Mouse (Mus musculus): ENCODE measurements at regions not wholly inside any gene's neighbourhood (a gene's known extent, or its start where the extent isn't known, plus 50 kb on each side); places are given as distances from the start of the nearest gene placed in this dataset.

- DNase-seq (ENCODE audit: low spot score) = no peak
- H3K27me3 ChIP-seq (ENCODE audit: control insufficient read depth, insufficient read depth, low read length) = no peaks in the 10 kb centered on the region
- no peak for TF ChIP-seq POLR2A (IDR thresholded peaks at IDR 0.05; ENCODE audit: borderline replicate concordance, extremely low read depth, insufficient read depth, insufficient read length)
- H3K9me3 ChIP-seq (ENCODE audit: control insufficient read depth, low read length) = no peaks in the 10 kb centered on the region
- no peak overlapping the region for H3K4me3 ChIP-seq (replicated peaks; ENCODE audit: low read length)
- no peaks in the 10 kb centered on the region for H3K36me3 ChIP-seq (ENCODE audit: control insufficient read depth, insufficient read depth, low read length)
- no peak overlapping the region for H3K4me2 ChIP-seq (replicated peaks; ENCODE audit: low read depth, low read length, severe bottlenecking)
- no peak overlapping the region for H3K27ac ChIP-seq (replicated peaks; ENCODE audit: low read depth, low read length)
- H3K9ac ChIP-seq (ENCODE audit: low read depth, low read length, severe bottlenecking) = no peak overlapping the region
- H3K4me1 ChIP-seq (ENCODE audit: control insufficient read depth, insufficient read depth, low read length) = no peaks in the 10 kb centered on the region
- ATAC-seq (ENCODE audit: low FRiP score, low read depth) = no peak
- 84% methylated on average over 1 of the region's 1 CpGs for WGBS
Observed at GRCm38 (mm10) chr5:133922181-133922580, 177.3 kb upstream of the Castor2 start.

DNA sequence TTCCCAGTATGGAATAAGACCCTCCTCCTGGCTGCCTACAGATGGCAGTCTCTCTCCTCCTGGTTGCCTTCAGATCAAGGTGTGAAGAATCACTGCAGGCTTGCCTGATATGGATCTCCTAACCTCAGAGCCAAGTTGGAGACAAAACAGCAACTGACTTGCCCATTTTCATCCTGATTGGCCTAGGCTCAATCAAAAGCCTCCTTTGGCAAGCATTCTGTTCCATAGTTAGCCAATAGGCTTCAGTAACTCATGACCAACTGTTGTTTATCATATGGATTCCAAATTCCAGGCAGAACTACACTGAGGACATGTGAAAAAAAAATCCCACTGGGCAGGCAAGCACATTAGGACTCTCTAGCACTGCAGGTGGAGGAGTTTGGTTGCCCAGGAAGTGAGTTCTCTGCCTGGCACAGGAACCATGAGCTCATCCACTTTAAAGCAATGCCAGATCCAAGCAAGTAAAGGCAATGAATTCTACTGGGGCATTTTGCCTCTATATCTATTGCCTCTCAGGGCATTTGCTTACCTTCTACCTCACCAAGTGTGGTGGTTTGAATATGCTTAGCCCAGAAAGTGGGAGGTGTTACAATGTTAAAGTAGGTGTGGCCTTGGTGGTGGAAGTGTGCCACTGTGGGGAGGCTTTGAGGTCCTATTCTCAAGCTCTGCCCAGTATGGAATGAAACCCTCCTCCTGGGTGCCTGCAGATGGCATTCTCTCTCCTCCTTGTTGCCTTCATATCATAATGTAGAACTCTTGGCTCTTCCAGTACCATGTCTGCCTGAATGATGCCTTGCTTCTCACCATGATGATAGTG lies 183.6 kb upstream of the Castor2 start:
- no peak overlapping the region for H3K27ac ChIP-seq (replicated peaks; ENCODE audit: low read depth, low read length)
- H3K36me3 ChIP-seq (ENCODE audit: control insufficient read depth, insufficient read depth, low read length) = no peaks in the 10 kb centered on the region
- no peak overlapping the region for H3K9ac ChIP-seq (ENCODE audit: low read depth, low read length, severe bottlenecking)

DNA sequence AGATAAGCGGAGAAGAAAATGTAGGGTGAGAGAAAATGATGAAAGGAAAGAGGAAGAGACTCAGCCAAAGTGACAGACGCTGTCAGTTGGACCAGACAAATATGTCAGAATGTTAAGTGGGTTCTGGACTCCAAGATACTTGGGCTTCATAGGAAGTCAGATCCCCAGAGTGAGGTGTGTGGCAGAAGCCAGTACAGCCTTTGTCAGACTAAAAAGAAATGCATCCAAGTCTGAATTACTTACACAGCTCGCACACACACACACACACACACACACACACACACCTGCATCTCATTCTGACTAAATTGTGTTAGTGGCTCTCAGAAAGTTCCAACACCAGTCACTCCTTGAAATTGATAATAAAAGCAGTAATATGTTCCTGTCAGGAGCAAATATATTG lies 192.1 kb upstream of the Castor2 start:
- Histone ChIP-seq H3K4me2 (replicated peaks; ENCODE audit: low read depth, low read length, severe bottlenecking) (no peak overlapping the region), H3K36me3 (ENCODE audit: control insufficient read depth, insufficient read depth, low read length) (no peaks in the 10 kb centered on the region), H3K27ac (replicated peaks; ENCODE audit: low read depth, low read length) (no peak overlapping the region), H3K4me1 (ENCODE audit: control insufficient read depth, insufficient read depth, low read length) (0 out of 2 replicates have a peak, but pooled peaks cover 4% of the 10 kb centered on the region), H3K9ac (ENCODE audit: low read depth, low read length, severe bottlenecking) (no peak overlapping the region), H3K27me3 (ENCODE audit: control insufficient read depth, insufficient read depth, low read length) (no peaks in the 10 kb centered on the region), H3K9me3 (ENCODE audit: control insufficient read depth, low read length) (no peaks in the 10 kb centered on the region), H3K4me3 (replicated peaks; ENCODE audit: low read length) (no peak overlapping the region)
- no peak for TF ChIP-seq POLR2A (IDR thresholded peaks at IDR 0.05; ENCODE audit: borderline replicate concordance, extremely low read depth, insufficient read depth, insufficient read length)
- ATAC-seq (ENCODE audit: low FRiP score, low read depth) (no peak), DNase-seq (ENCODE audit: low spot score) (no peak)
- 85% methylated on average over 3 of the region's 3 CpGs for WGBS

More for the DNA sequence above, 183.6 kb upstream of the Castor2 start:
- no peaks in the 10 kb centered on the region for H3K27me3 ChIP-seq (ENCODE audit: control insufficient read depth, insufficient read depth, low read length)
- TF ChIP-seq POLR2A (IDR thresholded peaks at IDR 0.05; ENCODE audit: borderline replicate concordance, extremely low read depth, insufficient read depth, insufficient read length) = no peak
- H3K9me3 ChIP-seq (ENCODE audit: control insufficient read depth, low read length) = no peaks in the 10 kb centered on the region
- DNase-seq (ENCODE audit: low spot score) = no peak
- H3K4me1 ChIP-seq (ENCODE audit: control insufficient read depth, insufficient read depth, low read length) = no peaks in the 10 kb centered on the region
- H3K4me2 ChIP-seq (replicated peaks; ENCODE audit: low read depth, low read length, severe bottlenecking) = no peak overlapping the region
- no peak for ATAC-seq (ENCODE audit: low FRiP score, low read depth)
- no peak overlapping the region for H3K4me3 ChIP-seq (replicated peaks; ENCODE audit: low read length)

DNA sequence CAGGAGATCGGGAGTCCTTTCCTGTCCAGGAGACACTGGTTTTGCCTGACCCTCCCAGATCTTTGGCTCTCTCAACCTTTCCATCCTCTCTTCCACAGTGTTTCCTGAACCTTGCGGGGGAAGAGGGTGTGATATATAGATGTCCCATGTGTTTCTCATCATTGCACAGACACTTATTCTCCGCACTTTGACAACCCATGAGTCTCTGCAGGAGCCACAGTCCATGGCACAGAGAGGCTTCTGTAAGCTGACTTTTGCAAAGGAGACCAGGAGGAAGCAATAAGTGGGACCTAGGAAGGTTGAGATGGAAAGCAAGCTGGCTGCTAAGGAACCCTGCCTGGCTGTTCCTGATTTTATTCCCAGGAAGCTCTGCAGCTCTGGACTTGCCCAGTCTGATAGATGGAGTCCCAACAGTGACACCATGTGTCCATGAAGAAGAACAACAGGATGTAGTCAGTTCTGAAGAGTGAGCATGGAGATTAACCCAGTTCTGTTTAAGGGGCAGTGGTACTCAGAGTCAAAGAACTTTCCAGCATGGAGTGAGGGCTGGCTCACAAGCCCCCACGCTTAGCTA lies 201.4 kb upstream of the Castor2 start:
- Histone ChIP-seq H3K4me3 (replicated peaks; ENCODE audit: low read length) (no peak overlapping the region), H3K27ac (replicated peaks; ENCODE audit: low read depth, low read length) (no peak overlapping the region), H3K9me3 (ENCODE audit: control insufficient read depth, low read length) (no peaks in the 10 kb centered on the region), H3K9ac (ENCODE audit: low read depth, low read length, severe bottlenecking) (no peak overlapping the region), H3K36me3 (ENCODE audit: control insufficient read depth, insufficient read depth, low read length) (no peaks in the 10 kb centered on the region), H3K4me1 (ENCODE audit: control insufficient read depth, insufficient read depth, low read length) (no peaks in the 10 kb centered on the region), H3K4me2 (replicated peaks; ENCODE audit: low read depth, low read length, severe bottlenecking) (no peak overlapping the region), H3K27me3 (ENCODE audit: control insufficient read depth, insufficient read depth, low read length) (no peaks in the 10 kb centered on the region)
- TF ChIP-seq POLR2A (IDR thresholded peaks at IDR 0.05; ENCODE audit: borderline replicate concordance, extremely low read depth, insufficient read depth, insufficient read length) = no peak
- no peak for ATAC-seq (ENCODE audit: low FRiP score, low read depth)
- DNase-seq (ENCODE audit: low spot score) = peak; percentile 52
- WGBS = 49% methylated on average over 4 of the region's 4 CpGs

DNA sequence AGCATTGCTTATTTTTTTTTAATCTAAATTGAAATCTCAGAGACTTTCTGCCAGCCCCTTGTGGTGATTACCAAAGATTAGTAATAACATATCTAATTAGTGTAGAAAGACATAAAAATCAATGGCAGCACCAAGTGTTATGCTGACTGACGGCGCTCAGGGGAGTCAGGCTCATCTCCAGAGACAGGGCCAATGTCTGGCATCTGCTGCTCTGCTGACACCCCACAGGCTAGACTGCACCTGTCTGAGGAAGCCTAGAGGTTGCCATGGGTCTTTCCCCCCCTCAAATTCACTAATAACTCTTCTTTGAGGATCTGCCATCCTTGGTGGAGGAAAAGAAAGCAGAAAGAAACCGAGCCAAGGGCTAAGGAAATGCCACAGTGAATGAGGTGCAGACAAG lies 208.8 kb upstream of the Castor2 start:
- Histone ChIP-seq H3K27ac (replicated peaks; ENCODE audit: low read depth, low read length) (no peak overlapping the region), H3K4me1 (ENCODE audit: control insufficient read depth, insufficient read depth, low read length) (0 out of 2 replicates have a peak, but pooled peaks cover under 1% of the 10 kb centered on the region), H3K9me3 (ENCODE audit: control insufficient read depth, low read length) (no peaks in the 10 kb centered on the region), H3K4me3 (replicated peaks; ENCODE audit: low read length) (no peak overlapping the region), H3K36me3 (ENCODE audit: control insufficient read depth, insufficient read depth, low read length) (no peaks in the 10 kb centered on the region), H3K4me2 (replicated peaks; ENCODE audit: low read depth, low read length, severe bottlenecking) (no peak overlapping the region), H3K9ac (ENCODE audit: low read depth, low read length, severe bottlenecking) (no peak overlapping the region), H3K27me3 (ENCODE audit: control insufficient read depth, insufficient read depth, low read length) (no peaks in the 10 kb centered on the region)
- DNase-seq (ENCODE audit: low spot score) = no peak
- ATAC-seq (ENCODE audit: low FRiP score, low read depth) = no peak
- 81% methylated on average over 3 of the region's 3 CpGs for WGBS
- no peak for TF ChIP-seq POLR2A (IDR thresholded peaks at IDR 0.05; ENCODE audit: borderline replicate concordance, extremely low read depth, insufficient read depth, insufficient read length)
